Mouse (Mus musculus) stomach, embryonic 14.5 days (tissue): ENCODE measurements around the gene Tet3. TPM values are rescaled to one million over a fixed set of nuclear protein-coding genes. Genes with fewer than 3 reads are reported as not detected.

Experiments used
- ATAC-seq: fragments of 200-750 bp; cut with Nextera tagmentation; 2 replicates; pipeline ENCODE4 v1.8.0; 2017; ENCODE audit warnings: low read depth, moderate TSS enrichment; ENCODE audit not compliant: insufficient number of reproducible peaks, insufficient read depth, low FRiP score
- H3K27ac ChIP-seq: fragments of 300-500 bp; sonication (generic); 2 replicates; pipeline ENCODE4 v1.5.1; 2014; ENCODE audit warnings: mild to moderate bottlenecking, low read length, moderate library complexity, mixed read lengths
- H3K27me3 ChIP-seq: fragments of 300-500 bp; sonication (generic); 2 replicates; pipeline ENCODE4 v1.6.1; 2014; ENCODE audit warnings: low read length, control low read depth, mixed read lengths; ENCODE audit not compliant: control insufficient read depth, insufficient read depth
- H3K36me3 ChIP-seq: fragments of 300-500 bp; sonication (generic); 2 replicates; pipeline ENCODE4 v1.6.1; 2014; ENCODE audit warnings: mild to moderate bottlenecking, control low read depth, low read length, moderate library complexity, mixed read lengths; ENCODE audit not compliant: control insufficient read depth, insufficient read depth
- H3K4me1 ChIP-seq: fragments of 300-500 bp; sonication (generic); 2 replicates; pipeline ENCODE4 v1.6.1; 2014; ENCODE audit warnings: low read length, control low read depth, mixed read lengths; ENCODE audit not compliant: control insufficient read depth, insufficient read depth
- H3K4me2 ChIP-seq: fragments of 300-500 bp; sonication (generic); replicated peaks from 2 replicates; pipeline ENCODE4 v1.6.1; 2014; ENCODE audit warnings: low read depth, low read length, control low read depth
- H3K4me3 ChIP-seq: fragments of 300-500 bp; sonication (generic); 2 replicates; pipeline ENCODE4 v1.5.1; 2014; ENCODE audit warnings: low read depth, low read length, control low read depth
- H3K9ac ChIP-seq: fragments of 300-500 bp; sonication (generic); replicated peaks from 2 replicates; pipeline ENCODE4 v1.6.1; 2014; ENCODE audit warnings: low read depth, mild to moderate bottlenecking, control low read depth, low read length, moderate library complexity, mixed read lengths
- H3K9me3 ChIP-seq: fragments of 300-500 bp; sonication (generic); 2 replicates; pipeline ENCODE4 v1.6.1; 2016; ENCODE audit warnings: low read depth, low read length, control low read depth; ENCODE audit not compliant: control insufficient read depth
- WGBS: fragments of 180-500 bp; shearing (Covaris S2); extraction: QIAGEN DNeasy Blood & Tissue Kit; methylation state at CpG from one replicate; pipeline ENCODE4 v1.1.7; 2014; 5-methylcytosine and 5-hydroxymethylcytosine counted together
- polyA plus RNA-seq: library from polyadenylated mRNA; unstranded; fragments of >200 nt; fragmentation: Nextera tagmentation; extraction: Ambion mirVana; gene quantifications from 2 replicates; pipeline ENCODE4 v1.2.1, GENCODE M21; 2014

Tet3 gene
- polyA plus RNA-seq, 1 experiment from 2014 or later, result 49.2 TPM

- 76% methylated on average over 5 of the region's 5 CpGs for WGBS
- H3K9me3 ChIP-seq, result no peaks in the 10 kb centered on the region
- H3K27ac ChIP-seq, result peak overlapping the region; percentile 91; the same call in 1 of the 2 replicates
- H3K4me3 ChIP-seq, result no peak overlapping the region
- H3K27me3 ChIP-seq, result no peaks in the 10 kb centered on the region
- peaks cover 68% of the 10 kb centered on the region for H3K4me1 ChIP-seq
- 0 out of 2 replicates have a peak overlapping the region, but pooled peaks have one; percentile 14 for H3K9ac ChIP-seq
- ATAC-seq, result no peak
- H3K36me3 ChIP-seq, result peaks cover 21% of the 10 kb centered on the region; the same call in 1 of the 2 replicates
- peak overlapping the region; percentile 80 for H3K4me2 ChIP-seq
Observed at GRCm38 (mm10) chr6:83439781-83440180, 19.1 kb downstream of the Tet3 start.

GRCm38 (mm10) chr6:83439119-83439767 lies 19.6 kb downstream of the Tet3 start:
- no peak overlapping the region for H3K27ac ChIP-seq
- 80% methylated on average over 13 of the region's 13 CpGs for WGBS
- H3K27me3 ChIP-seq, result no peaks in the 10 kb centered on the region
- no peaks in the 10 kb centered on the region for H3K9me3 ChIP-seq
- ATAC-seq, result no peak
- H3K9ac ChIP-seq, result no peak overlapping the region
- H3K4me2 ChIP-seq, result peak overlapping the region; percentile 80; the same call in 1 of the 2 replicates
- no peak overlapping the region for H3K4me3 ChIP-seq
- H3K4me1 ChIP-seq, result peaks cover 66% of the 10 kb centered on the region
- H3K36me3 ChIP-seq, result peaks cover 23% of the 10 kb centered on the region; the same call in 1 of the 2 replicates

GRCm38 (mm10) chr6:83438584-83438983 lies 20.3 kb downstream of the Tet3 start:
- peaks cover 23% of the 10 kb centered on the region; the same call in 1 of the 2 replicates for H3K36me3 ChIP-seq
- H3K27me3 ChIP-seq, result no peaks in the 10 kb centered on the region
- no peak overlapping the region for H3K27ac ChIP-seq
- no peak overlapping the region for H3K4me2 ChIP-seq
- H3K9ac ChIP-seq, result no peak overlapping the region
- no peaks in the 10 kb centered on the region for H3K9me3 ChIP-seq
- no peak for ATAC-seq
- peaks cover 65% of the 10 kb centered on the region for H3K4me1 ChIP-seq
- no peak overlapping the region for H3K4me3 ChIP-seq
- WGBS, result 87% methylated on average over 3 of the region's 3 CpGs

GRCm38 (mm10) chr6:83437802-83438201 lies 21.1 kb downstream of the Tet3 start:
- Histone ChIP-seq H3K9me3 (no peaks in the 10 kb centered on the region), H3K27me3 (no peaks in the 10 kb centered on the region), H3K4me2 (no peak overlapping the region), H3K9ac (no peak overlapping the region), H3K27ac (no peak overlapping the region), H3K4me3 (no peak overlapping the region), H3K36me3 (peaks cover 23% of the 10 kb centered on the region; the same call in 1 of the 2 replicates), H3K4me1 (peaks cover 59% of the 10 kb centered on the region)
- 51% methylated on average over 3 of the region's 3 CpGs for WGBS
- ATAC-seq, result no peak

- no peak for ATAC-seq
- H3K27me3 ChIP-seq, result no peaks in the 10 kb centered on the region
- peaks cover 58% of the 10 kb centered on the region for H3K4me1 ChIP-seq
- no peaks in the 10 kb centered on the region for H3K9me3 ChIP-seq
- WGBS, result 87% methylated on average over 3 of the region's 3 CpGs
- H3K4me2 ChIP-seq, result no peak overlapping the region
- H3K9ac ChIP-seq, result no peak overlapping the region
- no peak overlapping the region for H3K4me3 ChIP-seq
- H3K36me3 ChIP-seq, result peaks cover 23% of the 10 kb centered on the region; the same call in 1 of the 2 replicates
- H3K27ac ChIP-seq, result no peak overlapping the region
Observed at GRCm38 (mm10) chr6:83437225-83437624, 21.7 kb downstream of the Tet3 start.

GRCm38 (mm10) chr6:83436547-83436946 lies 22.3 kb downstream of the Tet3 start:
- no peak for ATAC-seq
- WGBS, result 87% methylated on average over 4 of the region's 4 CpGs
- H3K9me3 ChIP-seq, result no peaks in the 10 kb centered on the region
- peaks cover 57% of the 10 kb centered on the region for H3K4me1 ChIP-seq
- H3K27ac ChIP-seq, result no peak overlapping the region
- no peak overlapping the region for H3K4me3 ChIP-seq
- H3K9ac ChIP-seq, result no peak overlapping the region
- no peak overlapping the region for H3K4me2 ChIP-seq
- peaks cover 23% of the 10 kb centered on the region; the same call in 1 of the 2 replicates for H3K36me3 ChIP-seq
- H3K27me3 ChIP-seq, result no peaks in the 10 kb centered on the region

- H3K36me3 ChIP-seq, result peaks cover 28% of the 10 kb centered on the region; the same call in 1 of the 2 replicates
- ATAC-seq, result no peak
- H3K4me2 ChIP-seq, result no peak overlapping the region
- 50% methylated on average over 5 of the region's 5 CpGs for WGBS
- no peak overlapping the region for H3K9ac ChIP-seq
- H3K4me3 ChIP-seq, result no peak overlapping the region
- no peaks in the 10 kb centered on the region for H3K9me3 ChIP-seq
- peak overlapping the region; percentile 2; the same call in 1 of the 2 replicates for H3K27ac ChIP-seq
- peaks cover 55% of the 10 kb centered on the region for H3K4me1 ChIP-seq
- no peaks in the 10 kb centered on the region for H3K27me3 ChIP-seq
Observed at GRCm38 (mm10) chr6:83435174-83435573, 23.7 kb downstream of the Tet3 start.

GRCm38 (mm10) chr6:83433546-83433945 lies 25.3 kb downstream of the Tet3 start:
- ATAC-seq, result no peak
- 78% methylated on average over 4 of the region's 4 CpGs for WGBS
- Histone ChIP-seq H3K27ac (no peak overlapping the region; the same call in 1 of the 2 replicates), H3K27me3 (no peaks in the 10 kb centered on the region), H3K36me3 (peaks cover 29% of the 10 kb centered on the region; the same call in 1 of the 2 replicates), H3K9ac (no peak overlapping the region), H3K4me2 (no peak overlapping the region), H3K4me3 (no peak overlapping the region), H3K4me1 (peaks cover 42% of the 10 kb centered on the region; the same call in 1 of the 2 replicates), H3K9me3 (no peaks in the 10 kb centered on the region)
